Mouse (Mus musculus): Measurements from ENCODE around the gene Cntfr. TPM values are rescaled to one million over a fixed set of nuclear protein-coding genes. Genes with fewer than 3 reads are reported as not detected.
"Not testable (repeated sequence)": the region's sequence is repeated elsewhere in the genome, so short reads cannot be mapped to it uniquely, and the experiment has no call there.

Cntfr gene
- polyA plus RNA-seq, 1 experiment: 8.1 TPM

- not testable (repeated sequence) for H3K27me3 ChIP-seq (ENCODE audit: control insufficient read depth, insufficient read depth, low read length); H3K36me3 ChIP-seq (ENCODE audit: control insufficient read depth, insufficient read depth, low read length)
- WGBS: 9% methylated on average over 14 of the region's 15 CpGs
Measured at GRCm38 (mm10) chr4:41696452-41696851, 437 bp downstream of the Cntfr start.

GRCm38 (mm10) chr4:41695800-41696199 is 1.1 kb downstream of the Cntfr start:
- H3K36me3 ChIP-seq (ENCODE audit: control insufficient read depth, insufficient read depth, low read length); H3K27ac ChIP-seq (ENCODE audit: insufficient read depth, low read length); H3K4me3 ChIP-seq (ENCODE audit: extremely low read depth, insufficient read depth, insufficient read length); DNase-seq (ENCODE audit: low read depth in 1 of 2, low spot score in 2 of 2); H3K4me1 ChIP-seq (ENCODE audit: control insufficient read depth, insufficient read depth, insufficient read length); H3K27me3 ChIP-seq (ENCODE audit: control insufficient read depth, insufficient read depth, low read length): not testable (repeated sequence)
- 6% methylated on average over 20 of the region's 38 CpGs for WGBS

More at GRCm38 (mm10) chr4:41696452-41696851, 437 bp downstream of the Cntfr start:
- not testable (repeated sequence) for H3K4me1 ChIP-seq (ENCODE audit: control insufficient read depth, insufficient read depth, insufficient read length); H3K27ac ChIP-seq (ENCODE audit: insufficient read depth, low read length); DNase-seq (ENCODE audit: low read depth in 1 of 2, low spot score in 2 of 2); H3K4me3 ChIP-seq (ENCODE audit: extremely low read depth, insufficient read depth, insufficient read length)

- 15% methylated on average over 4 of the region's 4 CpGs for WGBS
- not testable (repeated sequence) for H3K4me1 ChIP-seq (ENCODE audit: control insufficient read depth, insufficient read depth, insufficient read length); H3K36me3 ChIP-seq (ENCODE audit: control insufficient read depth, insufficient read depth, low read length); DNase-seq (ENCODE audit: low read depth in 1 of 2, low spot score in 2 of 2); H3K4me3 ChIP-seq (ENCODE audit: extremely low read depth, insufficient read depth, insufficient read length); H3K27ac ChIP-seq (ENCODE audit: insufficient read depth, low read length); H3K27me3 ChIP-seq (ENCODE audit: control insufficient read depth, insufficient read depth, low read length)
Measured at GRCm38 (mm10) chr4:41693511-41693910, 3.4 kb downstream of the Cntfr start.

- H3K27me3 ChIP-seq (ENCODE audit: control insufficient read depth, insufficient read depth, low read length); DNase-seq (ENCODE audit: low read depth in 1 of 2, low spot score in 2 of 2); H3K27ac ChIP-seq (ENCODE audit: insufficient read depth, low read length); H3K4me1 ChIP-seq (ENCODE audit: control insufficient read depth, insufficient read depth, insufficient read length); H3K36me3 ChIP-seq (ENCODE audit: control insufficient read depth, insufficient read depth, low read length); H3K4me3 ChIP-seq (ENCODE audit: extremely low read depth, insufficient read depth, insufficient read length): not testable (repeated sequence)
- no CpG with 5 or more reads among the region's 4 CpGs for WGBS
Measured at GRCm38 (mm10) chr4:41690014-41690413, 6.9 kb downstream of the Cntfr start.

GRCm38 (mm10) chr4:41688562-41688961 is 8.3 kb downstream of the Cntfr start:
- DNase-seq (ENCODE audit: low read depth in 1 of 2, low spot score in 2 of 2); H3K4me1 ChIP-seq (ENCODE audit: control insufficient read depth, insufficient read depth, insufficient read length); H3K27me3 ChIP-seq (ENCODE audit: control insufficient read depth, insufficient read depth, low read length); H3K4me3 ChIP-seq (ENCODE audit: extremely low read depth, insufficient read depth, insufficient read length); H3K36me3 ChIP-seq (ENCODE audit: control insufficient read depth, insufficient read depth, low read length); H3K27ac ChIP-seq (ENCODE audit: insufficient read depth, low read length): not testable (repeated sequence)
- WGBS: 83% methylated on average over 1 of the region's 1 CpGs

GRCm38 (mm10) chr4:41685882-41686492 is 10.9 kb downstream of the Cntfr start:
- not testable (repeated sequence) for H3K27ac ChIP-seq (ENCODE audit: insufficient read depth, low read length); DNase-seq (ENCODE audit: low read depth in 1 of 2, low spot score in 2 of 2)
- WGBS: 63% methylated on average over 10 of the region's 10 CpGs

GRCm38 (mm10) chr4:41684931-41685453 is 11.9 kb downstream of the Cntfr start:
- WGBS: 5% methylated on average over 13 of the region's 14 CpGs
- H3K27ac ChIP-seq (ENCODE audit: insufficient read depth, low read length); H3K27me3 ChIP-seq (ENCODE audit: control insufficient read depth, insufficient read depth, low read length); H3K36me3 ChIP-seq (ENCODE audit: control insufficient read depth, insufficient read depth, low read length); DNase-seq (ENCODE audit: low read depth in 1 of 2, low spot score in 2 of 2); H3K4me3 ChIP-seq (ENCODE audit: extremely low read depth, insufficient read depth, insufficient read length); H3K4me1 ChIP-seq (ENCODE audit: control insufficient read depth, insufficient read depth, insufficient read length): not testable (repeated sequence)

More at GRCm38 (mm10) chr4:41685882-41686492, 10.9 kb downstream of the Cntfr start:
- H3K36me3 ChIP-seq (ENCODE audit: control insufficient read depth, insufficient read depth, low read length); H3K4me1 ChIP-seq (ENCODE audit: control insufficient read depth, insufficient read depth, insufficient read length); H3K27me3 ChIP-seq (ENCODE audit: control insufficient read depth, insufficient read depth, low read length); H3K4me3 ChIP-seq (ENCODE audit: extremely low read depth, insufficient read depth, insufficient read length): not testable (repeated sequence)

- H3K4me3 ChIP-seq (ENCODE audit: extremely low read depth, insufficient read depth, insufficient read length); H3K27ac ChIP-seq (ENCODE audit: insufficient read depth, low read length); H3K36me3 ChIP-seq (ENCODE audit: control insufficient read depth, insufficient read depth, low read length); H3K4me1 ChIP-seq (ENCODE audit: control insufficient read depth, insufficient read depth, insufficient read length); H3K27me3 ChIP-seq (ENCODE audit: control insufficient read depth, insufficient read depth, low read length); DNase-seq (ENCODE audit: low read depth in 1 of 2, low spot score in 2 of 2): not testable (repeated sequence)
- 10% methylated on average over 22 of the region's 27 CpGs for WGBS
Measured at GRCm38 (mm10) chr4:41684131-41684930, 12.6 kb downstream of the Cntfr start.

GRCm38 (mm10) chr4:41683303-41683702 is 13.6 kb downstream of the Cntfr start:
- not testable (repeated sequence) for H3K4me1 ChIP-seq (ENCODE audit: control insufficient read depth, insufficient read depth, insufficient read length); H3K4me3 ChIP-seq (ENCODE audit: extremely low read depth, insufficient read depth, insufficient read length); H3K36me3 ChIP-seq (ENCODE audit: control insufficient read depth, insufficient read depth, low read length); H3K27ac ChIP-seq (ENCODE audit: insufficient read depth, low read length); H3K27me3 ChIP-seq (ENCODE audit: control insufficient read depth, insufficient read depth, low read length); DNase-seq (ENCODE audit: low read depth in 1 of 2, low spot score in 2 of 2)
- WGBS: 8% methylated on average over 5 of the region's 27 CpGs
